Mouse (Mus musculus): Measurements from ENCODE around the gene Cd68.
A peak's percentile ranks its signal among the peaks of the same experiment; 100 is the strongest.

Gene Cd68

GRCm38 (mm10) chr11:69666665-69667005 lies 682 bp upstream of the Cd68 start:
- no peak for DNase-seq (ENCODE audit: low spot score in 2 of 2)

- peak in 1 of 2 experiments; percentile 45 for DNase-seq (ENCODE audit: low spot score in 2 of 2)
Measured at GRCm38 (mm10) chr11:69665457-69665960, 444 bp downstream of the Cd68 start.

DNA sequence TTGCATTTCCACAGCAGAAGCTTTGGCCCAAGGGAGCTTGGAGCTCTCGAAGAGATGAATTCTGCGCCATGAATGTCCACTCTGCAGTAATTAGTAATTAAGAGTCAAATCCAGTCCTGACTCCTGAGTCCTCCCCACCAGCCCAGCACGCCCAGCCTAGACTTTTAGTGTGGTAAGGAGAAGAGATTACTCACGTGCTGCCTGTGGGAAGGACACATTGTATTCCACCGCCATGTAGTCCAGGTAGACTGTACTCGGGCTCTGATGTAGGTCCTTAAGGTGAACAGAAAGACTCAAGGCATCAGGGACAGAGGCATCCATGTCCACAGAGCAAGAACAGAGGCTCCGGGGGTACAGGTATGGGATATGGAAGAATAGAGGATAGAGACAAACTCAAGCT lies 1.1 kb downstream of the Cd68 start:
- DNase-seq (ENCODE audit: low spot score in 2 of 2): no peak

DNA sequence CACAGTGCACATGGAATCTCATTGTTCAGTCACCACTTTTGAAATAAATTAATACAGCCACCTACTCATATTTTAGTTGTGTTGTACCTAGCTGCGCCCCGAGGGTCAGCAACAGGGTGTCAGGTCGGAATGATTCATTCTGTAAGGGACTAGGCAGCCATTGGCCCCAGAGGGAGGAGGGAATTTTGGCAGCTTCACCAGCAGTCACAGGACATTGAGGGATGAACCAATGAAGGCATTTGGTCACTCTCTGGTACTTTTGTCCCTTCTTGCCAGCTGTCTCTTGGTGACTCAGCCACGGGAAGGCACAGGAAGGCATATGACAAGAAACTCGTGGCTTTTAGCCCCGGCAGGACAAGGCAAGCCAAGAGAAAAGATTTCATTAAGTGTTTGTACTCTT lies 2.2 kb downstream of the Cd68 start:
- DNase-seq (ENCODE audit: low spot score in 2 of 2): no peak

DNA sequence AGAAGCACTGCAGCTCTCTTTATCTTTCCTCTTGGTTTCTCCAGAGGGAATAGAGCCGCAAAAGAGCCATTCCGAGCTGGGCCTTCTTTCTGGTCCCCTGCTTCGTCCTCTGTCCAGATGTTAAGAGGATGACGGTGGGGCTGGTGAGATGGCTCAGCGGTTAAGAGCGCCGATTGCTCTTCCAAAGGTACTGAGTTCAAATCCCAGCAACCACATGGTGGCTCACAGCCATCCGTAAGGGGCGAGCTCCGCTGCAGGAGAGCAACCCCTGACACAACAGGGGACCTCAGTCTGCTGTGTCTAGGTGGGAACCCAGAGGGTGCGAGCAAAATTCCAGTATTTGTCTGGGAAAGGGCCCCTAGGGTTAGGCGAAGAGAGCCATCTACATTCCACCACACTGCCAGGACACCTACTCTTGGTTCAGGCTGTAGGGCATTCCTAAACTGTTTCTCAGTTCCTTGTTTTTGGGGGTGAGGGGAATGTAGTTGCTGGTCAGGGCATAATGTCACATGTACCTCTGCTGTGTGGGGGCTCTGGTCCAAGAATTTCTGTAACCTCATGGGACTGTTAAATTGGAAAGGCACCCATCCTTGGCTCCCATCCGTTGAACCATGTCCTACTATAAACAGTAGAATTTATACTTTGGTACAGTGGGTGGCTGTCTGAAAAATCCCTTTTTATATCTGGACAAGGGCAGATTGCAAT lies 2.8 kb downstream of the Cd68 start:
- no peak for DNase-seq (ENCODE audit: low spot score in 2 of 2)

GRCm38 (mm10) chr11:69662213-69662966 lies 3.6 kb downstream of the Cd68 start, which contains the start of gene Mpdu1:
Gene Mpdu1 (minus strand): TSS chr11:69662642.
- DNase-seq (ENCODE audit: low spot score in 2 of 2): peak; percentile 94 to 96

- no peak for DNase-seq (ENCODE audit: low spot score in 2 of 2)
Measured at GRCm38 (mm10) chr11:69661221-69661881, 4.6 kb downstream of the Cd68 start.

DNA sequence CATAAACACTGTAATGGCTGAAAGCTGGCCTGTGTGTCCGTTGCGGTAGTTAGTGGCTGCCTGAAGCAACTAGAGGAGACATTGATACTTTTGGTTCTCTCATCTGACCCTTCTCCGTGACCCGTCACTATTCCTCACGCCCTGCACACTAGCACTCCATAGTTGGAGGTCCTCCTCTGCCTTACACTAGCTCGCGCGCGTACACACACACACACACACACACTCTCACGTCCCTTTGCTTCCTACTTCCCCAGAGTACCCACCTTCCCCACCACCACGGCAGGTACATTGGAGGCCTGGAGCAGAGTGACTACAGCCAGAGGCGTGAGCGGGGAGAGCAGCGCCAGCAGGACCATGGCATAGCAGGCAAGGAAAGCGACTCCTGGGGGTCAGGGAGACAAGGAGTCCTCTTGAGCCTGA lies 8.5 kb downstream of the Cd68 start:
- no peak for DNase-seq (ENCODE audit: low spot score in 2 of 2)

DNA sequence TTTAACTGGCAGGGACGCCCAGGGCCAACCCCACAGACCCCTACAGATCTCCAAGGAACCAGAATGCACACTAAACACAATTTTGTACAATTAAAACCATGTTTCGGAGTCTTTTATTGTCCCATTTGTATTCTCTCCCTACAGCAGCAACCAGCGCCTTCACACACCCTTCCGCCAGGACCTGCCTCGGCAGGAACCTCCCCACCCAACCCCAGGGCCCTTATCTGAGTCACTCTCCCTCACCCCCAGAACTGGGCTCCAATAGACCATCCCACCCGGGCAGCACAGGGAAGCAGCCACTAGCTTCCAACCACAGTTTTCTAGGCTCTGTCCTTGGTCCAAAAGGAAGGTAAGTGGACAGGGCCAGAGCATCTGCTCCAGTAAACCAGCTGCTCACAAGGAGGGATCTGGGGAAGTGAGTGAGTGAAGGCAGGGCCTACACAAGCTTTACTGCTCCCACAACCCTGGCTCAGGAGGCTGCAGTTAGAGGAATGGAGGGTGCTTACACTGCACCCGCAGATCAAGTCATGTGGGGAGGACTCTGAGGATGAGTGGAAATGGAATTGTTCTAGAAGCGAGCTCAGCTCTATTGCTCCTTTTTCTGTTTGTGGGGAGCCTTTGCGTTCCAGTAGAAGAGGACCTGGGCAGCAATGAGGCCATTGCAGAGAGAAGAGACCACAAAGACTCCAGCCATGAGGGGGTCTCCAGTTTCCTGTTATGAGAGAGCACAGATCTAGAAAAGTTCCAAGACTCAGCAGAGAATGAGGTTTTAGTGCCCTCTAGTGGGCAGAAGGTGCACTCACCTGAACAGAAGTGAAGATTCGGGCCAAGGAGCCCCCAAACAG lies 9.1 kb downstream of the Cd68 start:
- peak; percentile 56 to 61 for DNase-seq (ENCODE audit: low spot score in 2 of 2)

DNA sequence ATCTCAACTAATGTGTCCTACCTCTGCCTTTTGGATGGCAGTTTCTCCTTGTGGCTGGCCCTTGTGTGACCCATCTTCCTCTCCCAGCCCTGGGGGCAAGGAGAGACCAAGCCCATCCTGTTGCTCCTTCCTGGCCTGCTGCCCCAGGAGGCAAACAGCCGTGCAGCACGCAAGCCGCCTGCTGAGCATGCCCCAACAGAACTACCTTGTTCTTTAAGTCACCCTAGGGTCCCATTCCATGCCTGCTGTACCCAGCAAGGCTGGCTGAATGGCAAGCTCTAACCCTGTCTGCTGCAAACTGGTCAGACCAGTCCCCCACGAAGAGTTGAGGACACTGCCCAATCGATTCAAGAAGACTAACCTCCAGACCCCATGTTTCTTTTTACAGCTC lies 9.9 kb downstream of the Cd68 start:
- no peak for DNase-seq (ENCODE audit: low spot score in 2 of 2)

DNA sequence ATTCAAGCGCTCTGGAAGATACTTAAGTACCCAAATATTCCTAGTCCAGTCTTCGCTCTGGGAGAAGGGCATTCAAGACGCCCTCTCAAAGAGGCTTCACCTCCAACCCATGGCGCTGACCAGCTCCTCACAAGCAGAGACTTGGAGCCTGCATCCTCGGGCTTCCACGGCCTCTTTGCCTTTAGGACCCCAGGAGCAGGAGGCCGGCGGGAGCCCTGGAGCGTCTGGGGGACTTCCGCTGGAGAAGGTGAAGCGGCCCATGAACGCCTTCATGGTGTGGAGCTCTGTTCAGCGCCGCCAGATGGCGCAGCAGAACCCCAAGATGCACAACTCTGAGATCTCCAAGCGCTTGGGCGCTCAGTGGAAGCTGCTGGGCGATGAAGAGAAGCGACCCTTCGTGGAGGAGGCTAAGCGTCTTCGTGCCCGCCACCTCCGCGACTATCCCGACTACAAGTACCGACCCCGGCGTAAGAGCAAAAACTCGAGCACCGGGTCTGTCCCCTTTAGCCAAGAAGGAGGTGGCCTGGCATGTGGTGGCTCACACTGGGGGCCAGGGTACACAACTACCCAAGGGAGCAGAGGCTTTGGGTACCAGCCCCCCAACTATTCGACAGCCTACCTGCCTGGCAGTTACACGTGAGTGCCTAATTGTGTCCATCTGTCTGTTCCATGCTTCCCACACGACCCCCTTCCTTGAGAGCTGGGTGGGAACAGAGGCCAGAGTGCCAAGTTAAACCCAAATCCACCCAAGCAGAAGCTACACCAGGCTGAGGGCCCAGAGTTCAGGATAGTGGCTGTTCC lies 10.5 kb downstream of the Cd68 start, which contains the start of gene Sox15:
TSS of gene Sox15 (plus strand) at position 51 of the 801 bp plus-strand sequence.
- DNase-seq (ENCODE audit: low spot score in 2 of 2): no peak

- no peak for DNase-seq (ENCODE audit: low spot score in 2 of 2)
Measured at GRCm38 (mm10) chr11:69654760-69655159, 11.2 kb downstream of the Cd68 start.

DNA sequence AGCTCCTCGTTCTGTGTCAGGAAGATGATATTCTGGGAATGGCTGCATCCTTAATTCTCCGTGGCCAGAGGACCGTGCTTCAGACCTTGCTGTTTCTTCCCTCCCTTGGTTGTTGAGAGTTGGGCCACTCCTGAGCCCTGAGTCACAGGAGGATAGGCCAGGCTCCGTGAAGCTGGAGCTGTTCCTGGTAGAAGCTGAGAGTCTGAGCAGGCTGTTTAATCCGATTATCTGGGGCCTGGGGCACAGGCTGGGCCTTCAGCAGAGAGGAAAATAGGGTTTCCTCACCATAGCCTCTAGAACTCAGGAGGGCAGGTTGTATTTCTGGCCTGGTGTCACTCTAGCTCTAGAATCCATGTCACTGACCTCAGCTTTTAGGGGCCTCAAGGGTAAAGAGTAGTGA lies 12.6 kb downstream of the Cd68 start:
- DNase-seq (ENCODE audit: low spot score in 2 of 2): no peak

DNA sequence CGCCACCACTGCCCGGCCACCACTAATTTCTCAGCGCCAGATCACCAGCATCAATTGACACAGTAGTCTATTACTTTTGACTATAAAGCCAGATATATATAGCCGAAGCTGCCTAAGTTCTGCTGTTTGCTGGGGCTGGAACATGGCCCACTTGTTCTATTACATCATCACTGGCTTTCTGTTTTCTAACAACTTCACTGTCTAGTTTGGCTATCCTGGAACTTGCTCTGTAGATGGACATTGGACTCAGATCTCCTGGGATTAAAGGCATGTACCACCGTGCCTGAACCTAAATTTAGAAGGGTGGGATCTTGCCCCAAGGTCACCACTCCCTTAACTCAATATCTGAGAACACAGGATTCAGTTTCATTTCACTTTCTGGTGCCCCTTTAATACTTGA lies 20.1 kb downstream of the Cd68 start:
- no peak for DNase-seq (ENCODE audit: low spot score in 2 of 2)

GRCm38 (mm10) chr11:69635471-69635870 lies 30.5 kb downstream of the Cd68 start:
- DNase-seq (ENCODE audit: low spot score in 2 of 2): no peak

- no peak for DNase-seq (ENCODE audit: low spot score in 2 of 2)
Measured at GRCm38 (mm10) chr11:69633128-69633866, 32.7 kb downstream of the Cd68 start.

- peak; percentile 100 for DNase-seq (ENCODE audit: low spot score in 2 of 2)
Measured at GRCm38 (mm10) chr11:69632284-69633089, 33.5 kb downstream of the Cd68 start, which contains the start of gene Fxr2. Gene Fxr2 (plus strand): TSS chr11:69632990.

DNA sequence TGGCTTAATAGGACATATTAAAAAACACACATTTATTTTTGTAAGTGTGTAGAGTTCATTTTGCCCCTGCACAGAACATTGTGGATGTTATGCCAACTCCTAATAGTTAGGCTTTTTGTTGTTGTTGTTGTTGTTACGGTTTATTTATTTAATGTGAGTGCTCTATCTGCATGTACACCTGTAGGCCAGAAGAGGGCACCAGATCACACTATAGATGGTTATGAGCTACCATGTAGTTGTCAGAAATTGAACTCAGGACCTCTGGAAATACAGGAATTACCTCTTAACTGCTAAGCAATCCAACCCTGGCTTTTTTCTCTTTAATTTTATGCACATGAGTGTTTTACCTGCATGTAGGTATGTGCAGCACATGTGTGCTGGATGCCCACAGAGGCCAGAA lies 36.2 kb downstream of the Cd68 start:
- DNase-seq (ENCODE audit: low spot score in 2 of 2): no peak

- DNase-seq (ENCODE audit: low spot score in 2 of 2): peak; percentile 71 to 80
Measured at GRCm38 (mm10) chr11:69628286-69628685, 37.7 kb downstream of the Cd68 start.
